Mouse (Mus musculus) ES-Bruce4 (cell line): Measurements from ENCODE around the gene Upp2. TPM values are rescaled to one million over a fixed set of nuclear protein-coding genes. Genes with fewer than 3 reads are reported as not detected.

Experiments
- H3K27ac ChIP-seq: 2 replicates; pipeline ENCODE4 v1.5.1; 2012; ENCODE audit warnings: low read length, inconsistent platforms; ENCODE audit not compliant: insufficient read depth
- H3K27me3 ChIP-seq: 2 replicates; pipeline ENCODE4 v1.6.1; 2012; ENCODE audit warnings: mild to moderate bottlenecking, low read length, inconsistent platforms; ENCODE audit not compliant: control insufficient read depth, poor library complexity, insufficient read depth, severe bottlenecking
- H3K36me3 ChIP-seq: 2 replicates; pipeline ENCODE4 v1.6.1; 2012; ENCODE audit warnings: inconsistent platforms, mild to moderate bottlenecking, low read length, moderate library complexity; ENCODE audit not compliant: control insufficient read depth, poor library complexity, insufficient read depth, severe bottlenecking
- H3K4me1 ChIP-seq: one replicate; pipeline ENCODE4 v1.8.1; 2011; ENCODE audit warnings: low read length; ENCODE audit not compliant: control insufficient read depth, insufficient read depth
- H3K4me3 ChIP-seq: 2 replicates; pipeline ENCODE4 v1.5.1; 2011; ENCODE audit warnings: low read depth, mild to moderate bottlenecking, low read length
- H3K9ac ChIP-seq: 2 replicates; pipeline ENCODE4 v1.6.1; 2012; ENCODE audit warnings: low read depth, mild to moderate bottlenecking, inconsistent platforms; ENCODE audit not compliant: poor library complexity, severe bottlenecking
- H3K9me3 ChIP-seq: replicated peaks from 2 replicates; pipeline ENCODE4 v1.6.1; 2012; ENCODE audit warnings: mild to moderate bottlenecking, low read length, inconsistent platforms; ENCODE audit not compliant: control insufficient read depth, poor library complexity, insufficient read depth, severe bottlenecking
- CTCF ChIP-seq: IDR thresholded peaks from one replicate; pipeline ENCODE4 v1.8.1; 2011; ENCODE audit warnings: low read depth, low read length
- EP300 ChIP-seq: IDR thresholded peaks from 2 replicates; pipeline ENCODE4 v1.6.1; 2011; ENCODE audit warnings: low read depth, low read length; ENCODE audit not compliant: insufficient read depth
- POLR2A ChIP-seq: IDR thresholded peaks from one replicate; pipeline ENCODE4 v1.8.1; 2011; ENCODE audit warnings: low read length; ENCODE audit not compliant: insufficient read depth
- polyA plus RNA-seq: library from polyadenylated mRNA; stranded (reverse); fragments of >200 nt; gene quantifications from 2 replicates; pipeline ENCODE4 v1.2.4, GENCODE M21; 2011; ENCODE audit warnings: low read depth; ENCODE audit not compliant: missing spikeins, insufficient read depth, insufficient read length

The Upp2 gene
- polyA plus RNA-seq, 1 experiment: not detected

- Histone ChIP-seq H3K4me3 (no peak overlapping the region), H3K27me3 (no peaks in the 10 kb centered on the region), H3K4me1 (no peaks in the 10 kb centered on the region), H3K9me3 (no peaks in the 10 kb centered on the region; the same call in none of the 2 replicates), H3K36me3 (no peaks in the 10 kb centered on the region), H3K27ac (no peak overlapping the region), H3K9ac (no peak overlapping the region)
- TF ChIP-seq EP300 (no peak), CTCF (no peak), POLR2A (no peak)
Observed at GRCm38 (mm10) chr2:58832253-58832980, 265.3 kb downstream of the Upp2 start.

GRCm38 (mm10) chr2:58841021-58841420, 273.9 kb downstream of the Upp2 start:
- Histone ChIP-seq H3K27me3 (no peaks in the 10 kb centered on the region), H3K36me3 (no peaks in the 10 kb centered on the region), H3K9me3 (no peaks in the 10 kb centered on the region), H3K9ac (no peak overlapping the region), H3K4me3 (no peak overlapping the region), H3K27ac (no peak overlapping the region), H3K4me1 (no peaks in the 10 kb centered on the region)
- TF ChIP-seq POLR2A (no peak), EP300 (no peak), CTCF (no peak)

- Histone ChIP-seq H3K4me1 (no peaks in the 10 kb centered on the region), H3K9ac (no peak overlapping the region), H3K36me3 (no peaks in the 10 kb centered on the region)
Observed at GRCm38 (mm10) chr2:58842443-58842842, 275.3 kb downstream of the Upp2 start.

More at GRCm38 (mm10) chr2:58842443-58842842, 275.3 kb downstream of the Upp2 start:
- Histone ChIP-seq H3K27ac (no peak overlapping the region), H3K27me3 (no peaks in the 10 kb centered on the region), H3K4me3 (no peak overlapping the region), H3K9me3 (no peaks in the 10 kb centered on the region)
- TF ChIP-seq POLR2A (no peak), CTCF (no peak), EP300 (no peak)

Other genes starting within 250 kb of the Upp2 start
- gene Acvr1c, start 209.4 kb upstream of the Upp2 start, polyA plus RNA-seq: not detected in 2 replicates
- gene Gm17409, start 97.2 kb upstream of the Upp2 start, polyA plus RNA-seq: not detected in 2 replicates
- 8.6 and 9.0 TPM in 2 replicates for gene Acvr1, start 141 bp upstream of the Upp2 start, polyA plus RNA-seq